ENCODE assay signal across 27 mouse cellular contexts in the genomic region with DNA sequence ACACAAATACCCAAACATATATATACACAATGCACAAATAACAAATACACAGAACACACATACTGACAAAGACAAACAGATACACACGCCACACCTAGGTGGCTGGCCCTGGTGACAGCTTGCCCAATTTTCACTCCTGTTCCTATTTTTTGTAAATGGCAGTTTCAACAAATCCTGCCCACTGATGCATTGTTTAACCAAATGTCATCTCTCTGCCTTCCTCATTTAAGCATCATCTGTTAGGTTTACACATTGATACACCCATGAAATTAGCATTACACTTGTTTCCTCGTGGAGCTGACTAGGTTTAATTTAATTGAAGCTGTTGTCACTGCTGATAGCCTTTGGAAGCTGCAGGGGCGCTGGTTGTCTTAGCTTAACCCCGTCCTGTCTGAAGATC.
DNase-seq lines count a peak whose midpoint lies in the region; ATAC-seq and TF ChIP-seq lines count a peak whose summit lies in the region.
"Had no signal": no experiment of that assay in that cellular context is flagged by ENCODE, and none has a peak within 500 bp of the region (broad histone marks: within the 10 kb centered on the region; RNA-seq: fewer than 3 reads in every experiment).

No protein-coding gene starts in this region.

- H3K27me3 ChIP-seq in forebrain, embryonic 15.5 days, result no peaks in the 10 kb centered on the region
- no peaks in the 10 kb centered on the region for H3K27me3 ChIP-seq in forebrain, embryonic 11.5 days (ENCODE audit: control insufficient read depth, insufficient read depth, low read length)
- H3K27me3 ChIP-seq: embryonic facial prominence, embryonic 13.5 days; heart, embryonic 12.5 days; heart, embryonic 15.5 days; hindbrain, embryonic 12.5 days; hindbrain, embryonic 15.5 days had no signal

- TF ChIP-seq CTCF in brain, embryonic 14.5 days (IDR thresholded peaks at IDR 0.05; ENCODE audit: borderline replicate concordance, extremely low read depth, insufficient read depth, insufficient read length), result no peak

- H3K4me1 ChIP-seq in forebrain, embryonic 15.5 days, result peaks cover 42% of the 10 kb centered on the region
- no peaks in the 10 kb centered on the region for H3K4me1 ChIP-seq in forebrain, embryonic 11.5 days (replicated peaks; ENCODE audit: control insufficient read depth, insufficient read depth, low read length)
- H3K4me1 ChIP-seq: embryonic facial prominence, embryonic 10.5 days; embryonic facial prominence, embryonic 13.5 days; hindbrain, embryonic 12.5 days had no signal

- DNase-seq in forebrain, embryonic 11.5 days (ENCODE audit: low spot score), result no peak
- DNase-seq in brain, embryonic 14.5 days (ENCODE audit: low read depth), result peak; percentile 65
- DNase-seq in layer of hippocampus, postnatal 10 days (ENCODE audit: low spot score in 2 of 2), result no peak
- DNase-seq in heart, postnatal 14 days, result no peak
- DNase-seq: adrenal gland, adult 2 months; adrenal gland, postnatal 14 days; cerebellum, adult 11 months; cerebellum, adult 2 months; cerebellum, postnatal 10 days; cerebellum, postnatal 36 days; embryo, embryonic 11 days; gastrocnemius, adult 2 months; gastrocnemius, postnatal 14 days; heart, adult 11 months; heart, postnatal 10 days; kidney, adult 2 months had no signal

- no peak overlapping the region for H3K4me3 ChIP-seq in forebrain, embryonic 15.5 days
- no peak overlapping the region for H3K4me3 ChIP-seq in forebrain, embryonic 11.5 days (ENCODE audit: low read depth, low read length)
- H3K4me3 ChIP-seq: embryonic facial prominence, embryonic 10.5 days; embryonic facial prominence, embryonic 13.5 days; erythroblast, embryonic 14.5 days; gastrocnemius, adult 2 months; heart, embryonic 12.5 days; heart, embryonic 15.5 days; hindbrain, embryonic 12.5 days; hindbrain, embryonic 15.5 days had no signal

- 0 out of 2 replicates have a peak overlapping the region, but pooled peaks have one; percentile 28 for H3K27ac ChIP-seq in forebrain, embryonic 15.5 days (replicated peaks)
- no peak overlapping the region for H3K27ac ChIP-seq in forebrain, embryonic 11.5 days (ENCODE audit: low read depth, low read length)
- H3K27ac ChIP-seq: embryonic facial prominence, embryonic 10.5 days; embryonic facial prominence, embryonic 13.5 days; gastrocnemius, adult 2 months; heart, embryonic 15.5 days; hindbrain, embryonic 12.5 days; hindbrain, embryonic 15.5 days had no signal

- peak; percentile 14; the same call in 1 of the 2 replicates for ATAC-seq in forebrain, embryonic 15.5 days (replicated peaks)
- ATAC-seq in forebrain, embryonic 11.5 days (replicated peaks; ENCODE audit: low FRiP score), result no peak
- ATAC-seq in megakaryocyte progenitor cell, adult 5-6 weeks (replicated peaks; ENCODE audit: poor library complexity), result peak; percentile 10; the same call in 1 of the 2 replicates
- ATAC-seq: CD4-positive, CD25-positive, alpha-beta regulatory T cell, adult 4 months; intestine, postnatal 0 days had no signal

- no peak for TF ChIP-seq POLR2A in brain, embryonic 14.5 days (IDR thresholded peaks at IDR 0.05; ENCODE audit: borderline replicate concordance, extremely low read depth, insufficient read depth, insufficient read length, poor library complexity, severe bottlenecking)

- intact Hi-C loops in heart, postnatal 14 days (cut with DNase I), result no loop called here

- H3K9me3 ChIP-seq in forebrain, embryonic 15.5 days, result no peaks in the 10 kb centered on the region
- H3K9me3 ChIP-seq in forebrain, embryonic 11.5 days (ENCODE audit: control insufficient read depth, low read length), result no peaks in the 10 kb centered on the region
- H3K9me3 ChIP-seq: embryonic facial prominence, embryonic 10.5 days; embryonic facial prominence, embryonic 13.5 days; heart, embryonic 12.5 days; heart, embryonic 15.5 days; hindbrain, embryonic 12.5 days; hindbrain, embryonic 15.5 days had no signal

- 24% methylated on average over 4 of the region's 4 CpGs for WGBS in forebrain, embryonic 15.5 days
- WGBS in forebrain, embryonic 11.5 days, result 50% methylated on average over 4 of the region's 4 CpGs

- no peak overlapping the region for H3K9ac ChIP-seq in forebrain, embryonic 15.5 days (replicated peaks)
- H3K9ac ChIP-seq in forebrain, embryonic 11.5 days (ENCODE audit: low read length), result no peak overlapping the region
- H3K9ac ChIP-seq: embryonic facial prominence, embryonic 13.5 days; heart, embryonic 12.5 days; heart, embryonic 15.5 days; hindbrain, embryonic 12.5 days; hindbrain, embryonic 15.5 days had no signal

- H3K36me3 ChIP-seq in forebrain, embryonic 15.5 days, result no peaks in the 10 kb centered on the region
- H3K36me3 ChIP-seq in forebrain, embryonic 11.5 days (ENCODE audit: control insufficient read depth, insufficient read depth, low read length), result no peaks in the 10 kb centered on the region
- H3K36me3 ChIP-seq: embryonic facial prominence, embryonic 10.5 days; embryonic facial prominence, embryonic 13.5 days; heart, embryonic 12.5 days; heart, embryonic 15.5 days; hindbrain, embryonic 12.5 days; hindbrain, embryonic 15.5 days had no signal

- H3K4me2 ChIP-seq in forebrain, embryonic 15.5 days (replicated peaks), result no peak overlapping the region
- no peak overlapping the region for H3K4me2 ChIP-seq in forebrain, embryonic 11.5 days (ENCODE audit: low read depth, low read length, severe bottlenecking)
- H3K4me2 ChIP-seq: embryonic facial prominence, embryonic 13.5 days; heart, embryonic 12.5 days; heart, embryonic 15.5 days; hindbrain, embryonic 12.5 days; hindbrain, embryonic 15.5 days had no signal
